Mouse (Mus musculus): ENCODE results near the gene Crabp2.

DNA sequence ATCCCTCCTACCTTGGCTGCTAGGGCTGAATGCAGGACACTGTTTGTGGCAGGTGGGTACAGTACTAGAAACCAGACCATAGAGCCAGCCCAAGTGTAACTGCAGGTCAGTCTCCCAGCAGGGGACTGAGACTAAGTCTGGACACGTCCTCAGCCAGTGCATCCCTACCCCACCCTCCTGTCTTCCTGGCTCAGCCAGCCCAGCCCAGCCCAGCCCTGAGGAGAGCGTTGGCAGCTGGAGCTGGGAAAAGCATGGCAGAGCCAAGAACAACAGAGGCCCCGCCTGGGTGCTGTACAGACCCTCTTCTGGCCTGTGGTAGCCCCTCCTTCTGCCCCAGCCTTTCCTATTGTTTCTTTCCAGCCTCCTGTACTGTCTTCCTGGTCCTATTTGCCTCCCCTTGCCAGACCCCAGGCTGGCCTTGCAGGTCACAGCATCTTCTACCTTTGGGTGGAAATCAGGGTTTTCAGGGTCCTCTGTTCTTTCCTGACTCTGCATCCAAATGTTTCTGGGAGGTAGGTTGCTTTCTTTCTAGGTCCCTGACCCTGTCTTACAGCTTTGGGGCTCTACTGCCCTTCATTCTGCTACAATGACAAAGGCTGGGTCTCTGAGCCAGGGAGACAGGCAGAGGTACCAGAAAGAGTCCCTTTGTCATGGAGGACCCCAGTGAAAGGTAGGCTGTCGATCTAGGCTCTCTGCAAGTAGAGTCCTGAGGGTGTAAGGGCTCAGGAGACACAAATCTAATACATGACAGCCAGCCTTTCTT lies 3.4 kb upstream of the Crabp2 start:
- TF ChIP-seq CTCF (conservative IDR thresholded peaks at IDR 0.05; ENCODE audit: low read length) (no peak), POU5F1 (IDR thresholded peaks at IDR 0.05; ENCODE audit: borderline replicate concordance, low read length) (no peak)
